Mouse (Mus musculus) midbrain, embryonic 13.5 days (tissue): ENCODE results near the gene Ensa. TPM values are rescaled to one million over a fixed set of nuclear protein-coding genes. Genes with fewer than 3 reads are reported as not detected.
A peak's percentile ranks its signal among the peaks of the same experiment; 100 is the strongest.

Experiments used
- ATAC-seq: fragments of 200-750 bp; cut with Nextera tagmentation; 2 replicates; pipeline ENCODE4 v1.8.0; 2017; ENCODE audit warnings: mild to moderate bottlenecking, moderate TSS enrichment, moderate library complexity
- H3K27ac ChIP-seq: fragments of 300-500 bp; sonication (generic); 2 replicates; pipeline ENCODE4 v1.5.1; 2015; ENCODE audit warnings: inconsistent platforms, mild to moderate bottlenecking, moderate library complexity
- H3K27me3 ChIP-seq: fragments of 300-500 bp; sonication (generic); 2 replicates; pipeline ENCODE4 v1.6.1; 2015; ENCODE audit warnings: mild to moderate bottlenecking, inconsistent platforms
- H3K36me3 ChIP-seq: fragments of 300-500 bp; sonication (generic); 2 replicates; pipeline ENCODE4 v1.6.1; 2015; ENCODE audit warnings: mild to moderate bottlenecking, inconsistent platforms
- H3K4me1 ChIP-seq: fragments of 300-500 bp; sonication (generic); replicated peaks from 2 replicates; pipeline ENCODE4 v1.6.1; 2015; ENCODE audit warnings: inconsistent platforms
- H3K4me2 ChIP-seq: fragments of 300-500 bp; sonication (generic); replicated peaks from 2 replicates; pipeline ENCODE4 v1.6.1; 2015; ENCODE audit warnings: moderate library complexity, mild to moderate bottlenecking, inconsistent platforms
- H3K4me3 ChIP-seq: fragments of 300-500 bp; sonication (generic); replicated peaks from 2 replicates; pipeline ENCODE4 v1.5.1; 2015; ENCODE audit warnings: mild to moderate bottlenecking, inconsistent platforms
- H3K9ac ChIP-seq: fragments of 300-500 bp; sonication (generic); replicated peaks from 2 replicates; pipeline ENCODE4 v1.6.1; 2015; ENCODE audit warnings: mild to moderate bottlenecking, inconsistent platforms
- H3K9me3 ChIP-seq: fragments of 300-500 bp; sonication (generic); 2 replicates; pipeline ENCODE4 v1.6.1; 2016; ENCODE audit warnings: mild to moderate bottlenecking, inconsistent platforms
- WGBS: fragments of 180-500 bp; shearing (Covaris S2); methylation state at CpG from one replicate; pipeline ENCODE4 v1.1.7; 2015; 5-methylcytosine and 5-hydroxymethylcytosine counted together
- polyA plus RNA-seq: library from polyadenylated mRNA; unstranded; fragments of >200 nt; fragmentation: Nextera tagmentation; extraction: Ambion mirVana; gene quantifications from 2 replicates; pipeline ENCODE4 v1.2.1, GENCODE M21; 2015

Ensa gene
- polyA plus RNA-seq, 1 experiment from 2014 or later = 116 TPM

DNA sequence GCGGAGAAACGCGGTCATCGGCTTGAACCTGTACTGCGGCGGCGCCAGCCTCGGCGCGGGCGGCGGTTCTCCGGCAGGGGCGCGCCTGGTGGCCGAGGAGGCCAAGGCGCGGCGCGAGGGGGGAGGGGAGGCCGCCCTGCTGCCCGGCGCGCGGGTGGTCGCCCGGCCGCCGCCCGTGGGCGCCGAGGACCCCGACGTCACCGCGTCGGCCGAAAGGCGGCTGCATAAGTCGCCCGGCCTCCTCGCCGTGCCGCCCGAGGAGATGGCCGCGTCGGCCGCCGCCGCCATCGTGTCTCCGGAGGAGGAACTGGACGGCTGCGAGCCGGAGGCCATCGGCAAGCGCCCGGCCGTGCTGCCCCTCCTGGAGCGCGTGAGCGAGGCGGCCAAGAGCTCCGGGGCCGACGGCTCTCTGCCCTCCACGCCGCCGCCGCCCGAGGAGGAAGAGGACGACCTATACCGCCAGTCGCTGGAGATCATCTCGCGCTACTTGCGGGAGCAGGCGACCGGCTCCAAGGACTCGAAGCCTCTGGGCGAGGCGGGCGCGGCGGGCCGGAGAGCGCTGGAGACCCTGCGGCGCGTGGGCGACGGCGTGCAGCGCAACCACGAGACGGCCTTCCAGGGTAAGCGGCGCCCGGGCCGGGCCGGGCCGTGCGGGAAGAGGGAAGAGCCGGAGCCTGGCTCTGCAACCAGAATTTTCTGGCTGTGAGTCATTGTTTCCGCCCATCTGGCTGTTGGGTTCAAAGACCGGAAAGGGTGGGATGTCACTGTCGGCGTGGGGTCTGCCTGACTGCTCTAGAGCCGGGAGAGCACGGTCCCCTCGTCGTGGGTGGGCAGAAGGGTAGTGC, 34.3 kb downstream of the Ensa start:
- Histone ChIP-seq H3K9ac (peak overlapping the region; percentile 100), H3K9me3 (no peaks in the 10 kb centered on the region), H3K27ac (peak overlapping the region; percentile 99), H3K4me3 (peak overlapping the region; percentile 98), H3K4me1 (peaks cover 45% of the 10 kb centered on the region), H3K4me2 (peak overlapping the region; percentile 96), H3K36me3 (peaks cover 20% of the 10 kb centered on the region), H3K27me3 (no peaks in the 10 kb centered on the region)
- peak; percentile 76 for ATAC-seq
- under 1% methylated on average over 89 of the region's 113 CpGs for WGBS

DNA sequence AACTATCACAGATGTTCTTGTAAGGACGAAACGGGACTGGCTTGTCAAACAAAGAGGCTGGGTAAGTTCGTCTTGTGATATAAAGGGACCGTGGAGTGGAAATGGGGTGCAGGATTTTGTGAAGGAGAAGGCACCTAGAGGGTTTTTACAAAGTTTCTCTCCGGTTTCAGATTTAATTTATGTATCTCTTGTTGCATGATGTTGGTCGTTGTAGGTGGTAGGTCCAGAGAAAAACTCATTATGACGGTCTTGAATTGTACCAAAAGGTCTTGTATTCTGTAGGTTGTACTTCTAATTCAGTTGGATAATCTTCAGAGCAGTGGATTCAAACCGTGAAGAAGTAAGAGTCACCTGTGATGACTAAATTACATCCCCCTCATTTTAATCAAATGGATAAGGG, 35.2 kb downstream of the Ensa start:
- Histone ChIP-seq H3K4me2 (peak overlapping the region; percentile 96), H3K9ac (peak overlapping the region; percentile 100), H3K4me3 (peak overlapping the region; percentile 98), H3K27me3 (no peaks in the 10 kb centered on the region), H3K27ac (peak overlapping the region; percentile 99), H3K4me1 (peaks cover 49% of the 10 kb centered on the region), H3K9me3 (no peaks in the 10 kb centered on the region), H3K36me3 (peaks cover 29% of the 10 kb centered on the region)
- 3% methylated on average over 8 of the region's 8 CpGs for WGBS
- no peak for ATAC-seq

DNA sequence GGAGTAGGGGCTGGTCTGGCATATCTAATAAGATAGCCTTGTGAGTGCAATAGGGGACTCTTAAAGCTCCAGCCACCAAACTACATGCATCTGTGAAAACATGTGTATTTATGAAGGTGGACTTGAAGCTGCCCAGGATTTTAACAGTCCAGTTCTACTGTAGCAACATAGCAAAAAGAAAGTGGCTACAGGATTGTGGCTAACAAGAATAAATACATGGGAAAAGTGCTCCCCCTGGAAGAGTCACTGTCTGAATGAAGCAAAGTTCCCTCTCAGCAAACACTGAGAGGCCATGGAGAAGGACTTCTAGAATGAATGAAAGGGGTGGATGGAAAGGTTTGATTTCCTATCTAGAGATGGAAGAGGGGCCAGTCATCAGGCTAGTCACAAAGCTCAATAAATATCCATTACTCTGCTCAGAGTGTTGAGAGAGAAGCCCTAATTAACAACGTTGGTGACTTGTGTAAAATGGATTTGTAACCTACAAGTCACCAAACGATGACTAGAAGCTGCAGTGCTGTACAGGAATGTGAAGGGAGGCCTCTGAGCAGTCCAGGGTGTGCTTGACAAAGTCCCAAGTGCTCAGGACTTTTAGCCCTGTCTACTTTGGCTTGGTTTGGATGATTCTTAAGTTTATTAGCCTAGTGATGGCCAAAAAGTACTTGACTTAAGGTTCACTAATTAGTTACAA, 36.1 kb downstream of the Ensa start:
- Histone ChIP-seq H3K4me3 (peak overlapping the region; percentile 98), H3K9ac (peak overlapping the region; percentile 100), H3K4me1 (peaks cover 49% of the 10 kb centered on the region), H3K4me2 (peak overlapping the region; percentile 96), H3K9me3 (no peaks in the 10 kb centered on the region), H3K27me3 (no peaks in the 10 kb centered on the region), H3K36me3 (peaks cover 34% of the 10 kb centered on the region), H3K27ac (no peak overlapping the region)
- WGBS = 61% methylated on average over 2 of the region's 2 CpGs
- ATAC-seq = no peak

DNA sequence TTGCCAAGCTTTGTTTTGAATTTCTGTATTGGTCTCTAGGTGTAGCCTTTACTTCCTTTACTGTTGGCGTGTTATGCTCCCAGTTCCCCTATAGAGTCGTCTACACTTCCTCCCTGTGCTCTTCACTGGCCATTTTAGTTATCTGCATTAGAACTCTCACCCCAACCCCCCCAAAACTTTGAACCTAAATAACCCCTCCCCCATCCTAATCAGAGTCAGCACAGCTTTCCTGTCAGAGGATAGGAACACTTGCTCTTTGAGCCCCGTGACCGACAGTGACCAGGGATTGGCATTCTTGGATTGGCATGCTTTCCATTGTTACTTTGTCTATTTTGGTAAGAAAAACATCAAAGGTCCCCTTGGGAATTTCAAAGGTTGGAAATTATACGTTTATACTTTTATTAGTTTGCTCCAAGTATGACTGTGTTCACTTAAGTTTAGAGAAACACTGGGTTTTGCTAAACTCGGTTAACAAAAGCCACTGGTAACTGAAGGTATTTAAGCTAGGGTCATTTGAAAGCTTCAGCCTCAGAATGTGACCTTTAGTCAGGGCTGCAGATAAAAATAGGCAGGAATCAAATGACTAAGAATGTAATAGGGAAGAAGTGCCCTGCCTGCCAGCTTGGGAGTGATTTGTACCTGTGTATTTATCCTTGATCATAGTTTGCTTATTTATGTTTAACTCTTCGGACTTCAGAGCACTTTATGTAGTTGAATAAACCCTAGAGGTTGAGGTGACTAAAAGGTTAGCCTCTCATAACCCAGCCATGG, 37.3 kb downstream of the Ensa start:
- Histone ChIP-seq H3K4me1 (peaks cover 49% of the 10 kb centered on the region), H3K27me3 (no peaks in the 10 kb centered on the region), H3K4me2 (peak overlapping the region; percentile 33), H3K9ac (no peak overlapping the region), H3K27ac (no peak overlapping the region), H3K36me3 (peaks cover 34% of the 10 kb centered on the region), H3K9me3 (no peaks in the 10 kb centered on the region), H3K4me3 (peak overlapping the region; percentile 19)
- WGBS = 67% methylated on average over 7 of the region's 7 CpGs
- no peak for ATAC-seq

DNA sequence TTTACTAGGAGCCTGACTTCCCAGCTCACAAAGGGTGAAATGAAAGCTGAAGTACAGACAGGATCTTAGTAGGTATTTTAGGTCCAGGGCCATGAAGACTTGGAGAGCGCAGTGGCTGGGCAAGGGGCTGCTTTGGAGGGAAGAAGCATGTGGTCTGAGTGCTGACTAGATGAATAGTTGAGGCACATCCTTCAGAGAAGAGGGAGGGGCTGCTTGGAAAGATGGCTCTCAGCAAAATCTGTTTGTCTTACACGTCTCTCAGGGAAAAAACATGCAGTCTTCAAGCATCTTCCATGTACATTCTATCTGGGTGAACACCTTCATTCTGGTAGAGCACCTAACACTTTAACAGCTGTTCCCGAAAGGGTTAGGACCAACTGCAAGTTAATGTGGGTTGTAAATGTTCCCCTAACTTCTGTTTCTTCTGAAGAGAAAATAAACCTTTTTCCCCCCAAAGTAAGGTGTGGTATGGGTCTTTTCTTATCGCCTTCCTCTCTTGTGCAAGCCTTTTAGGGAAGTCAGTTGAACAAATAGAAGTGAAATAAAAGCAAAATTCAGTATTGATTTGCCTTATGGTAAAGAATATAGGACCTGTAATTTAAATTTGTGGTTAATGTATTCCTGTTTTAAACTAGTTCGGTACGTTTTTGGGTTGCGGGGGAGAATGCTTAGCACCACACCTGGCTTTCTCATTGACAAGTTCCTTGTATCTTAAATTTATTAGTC, 38.1 kb downstream of the Ensa start:
- Histone ChIP-seq H3K4me1 (peaks cover 51% of the 10 kb centered on the region), H3K4me2 (peak overlapping the region; percentile 33; the same call in 1 of the 2 replicates), H3K36me3 (peaks cover 34% of the 10 kb centered on the region)

DNA sequence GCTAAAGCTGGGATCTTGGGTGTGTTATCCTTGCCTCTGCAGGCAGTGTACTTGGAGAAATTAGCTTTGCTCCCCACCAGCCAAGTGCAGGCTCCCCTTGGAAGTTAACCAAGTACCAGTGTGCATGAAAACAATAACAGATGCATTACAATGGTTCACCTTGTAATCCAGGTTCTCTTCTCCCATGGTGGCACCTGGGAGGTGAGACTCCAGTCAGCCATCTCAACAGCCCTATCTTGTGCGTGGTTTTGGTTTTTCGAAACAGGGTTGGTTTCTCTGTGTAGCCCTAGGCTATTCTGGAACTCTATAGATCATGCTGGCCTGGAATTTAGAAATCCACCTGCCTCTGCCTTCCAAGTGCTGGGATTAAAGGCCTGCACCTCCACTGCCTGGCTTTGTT, 38.7 kb downstream of the Ensa start:
- ATAC-seq = no peak
- Histone ChIP-seq H3K27me3 (no peaks in the 10 kb centered on the region), H3K4me1 (peaks cover 52% of the 10 kb centered on the region), H3K9ac (no peak overlapping the region), H3K4me3 (no peak overlapping the region), H3K9me3 (no peaks in the 10 kb centered on the region), H3K36me3 (peaks cover 34% of the 10 kb centered on the region), H3K4me2 (no peak overlapping the region; the same call in 1 of the 2 replicates), H3K27ac (no peak overlapping the region)
- 97% methylated on average over 2 of the region's 2 CpGs for WGBS

More for the DNA sequence above, 38.1 kb downstream of the Ensa start:
- Histone ChIP-seq H3K27me3 (no peaks in the 10 kb centered on the region), H3K4me3 (no peak overlapping the region), H3K9ac (no peak overlapping the region), H3K27ac (no peak overlapping the region), H3K9me3 (no peaks in the 10 kb centered on the region)
- WGBS = 81% methylated on average over 7 of the region's 7 CpGs
- ATAC-seq = no peak

DNA sequence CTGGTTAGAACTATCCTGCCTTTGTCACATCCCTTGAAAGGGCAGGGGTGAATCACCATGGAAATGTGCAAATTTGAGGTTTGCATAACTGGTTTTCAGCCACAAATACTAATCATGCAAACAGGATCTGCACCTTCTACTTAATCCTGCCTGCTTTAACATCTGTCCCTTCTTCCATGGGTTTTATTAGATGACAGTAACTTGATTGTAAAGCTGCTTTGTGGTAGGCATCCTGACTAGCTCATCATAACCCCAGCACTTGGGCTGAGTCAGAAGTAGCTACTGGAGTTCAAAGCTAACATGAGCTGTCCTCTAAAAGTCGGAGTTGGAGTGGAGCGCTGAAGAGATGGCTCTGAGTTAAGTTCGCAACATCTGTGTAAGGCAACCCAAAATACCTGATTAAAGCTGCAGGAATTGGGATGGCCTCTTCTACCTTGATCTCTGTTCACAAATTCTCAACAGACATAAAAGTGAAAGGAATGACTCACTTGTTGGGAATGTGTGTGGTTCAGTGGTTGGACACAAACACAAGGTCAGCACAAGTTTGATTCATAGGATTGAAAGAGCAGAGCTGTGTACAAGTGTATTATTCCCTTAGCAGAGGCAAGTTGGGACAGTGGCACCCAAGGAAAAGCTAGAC, 39.3 kb downstream of the Ensa start:
- Histone ChIP-seq H3K4me1 (peaks cover 52% of the 10 kb centered on the region), H3K4me2 (no peak overlapping the region), H3K9ac (no peak overlapping the region), H3K36me3 (peaks cover 40% of the 10 kb centered on the region), H3K4me3 (no peak overlapping the region), H3K9me3 (no peaks in the 10 kb centered on the region), H3K27me3 (no peaks in the 10 kb centered on the region), H3K27ac (no peak overlapping the region)
- ATAC-seq = no peak
- 96% methylated on average over 3 of the region's 3 CpGs for WGBS

DNA sequence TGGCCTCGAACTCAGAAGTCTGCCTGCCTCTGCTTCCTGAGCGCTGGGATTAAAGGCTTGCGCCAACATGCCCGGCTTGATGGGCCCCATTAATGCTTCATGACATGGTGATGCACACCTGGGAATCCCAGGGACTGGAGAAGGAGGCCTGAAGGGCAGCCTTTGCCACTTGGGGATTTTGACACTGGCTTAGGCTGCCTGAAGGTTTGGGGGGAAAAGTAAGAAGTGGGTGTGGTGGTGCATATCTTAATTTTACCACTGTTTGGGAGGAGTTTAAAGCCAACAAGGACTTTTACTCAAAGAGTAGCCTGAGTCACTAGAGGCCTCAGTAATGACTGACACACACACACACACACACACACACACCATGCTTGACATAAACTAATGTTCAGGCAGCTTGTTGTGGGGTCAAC, 40.2 kb downstream of the Ensa start:
- 90% methylated on average over 4 of the region's 4 CpGs for WGBS
- H3K4me2 ChIP-seq = no peak overlapping the region
- H3K27ac ChIP-seq = no peak overlapping the region
- no peak overlapping the region for H3K4me3 ChIP-seq
- peaks cover 52% of the 10 kb centered on the region for H3K4me1 ChIP-seq
- H3K27me3 ChIP-seq = no peaks in the 10 kb centered on the region
- no peak for ATAC-seq
- H3K9ac ChIP-seq = no peak overlapping the region
- peaks cover 48% of the 10 kb centered on the region for H3K36me3 ChIP-seq
- no peaks in the 10 kb centered on the region for H3K9me3 ChIP-seq

DNA sequence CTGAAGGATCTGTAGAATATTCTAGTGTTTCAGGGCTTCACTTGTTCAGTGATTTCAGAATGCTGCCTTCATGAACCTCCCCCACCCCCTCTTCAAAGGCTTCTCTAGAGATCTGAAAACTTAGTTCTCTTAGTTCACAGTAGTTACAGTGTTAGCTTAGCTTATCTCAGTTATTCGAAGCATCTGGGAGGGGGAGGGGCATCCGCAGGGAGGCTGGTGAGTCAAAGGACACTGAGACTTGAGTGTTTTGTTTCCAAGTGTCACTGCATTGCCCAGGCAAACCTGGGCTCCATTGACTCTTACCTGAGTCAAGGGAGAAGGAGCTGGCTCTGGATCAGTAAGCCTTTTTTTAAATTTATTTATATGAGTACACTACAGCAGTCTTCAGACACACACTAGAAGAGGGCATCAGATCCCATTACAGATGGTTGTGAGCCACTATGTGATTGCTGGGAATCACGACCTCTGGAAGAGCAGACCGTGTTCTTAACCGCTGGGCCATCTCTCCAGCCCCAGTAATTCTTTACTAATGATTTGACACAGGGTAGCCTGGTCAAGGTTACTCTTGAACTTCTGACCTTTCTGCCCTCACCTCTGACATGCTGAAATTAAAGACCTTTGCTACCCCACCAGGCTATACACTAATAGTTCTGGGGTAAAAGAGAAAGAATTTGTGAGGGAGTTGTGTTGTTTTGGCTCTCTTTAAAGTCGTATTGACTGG, 41.5 kb downstream of the Ensa start:
- no peak for ATAC-seq
- H3K4me2 ChIP-seq = no peak overlapping the region
- H3K36me3 ChIP-seq = peaks cover 48% of the 10 kb centered on the region
- WGBS = 75% methylated on average over 6 of the region's 6 CpGs
- H3K9me3 ChIP-seq = no peaks in the 10 kb centered on the region
- no peaks in the 10 kb centered on the region for H3K27me3 ChIP-seq
- no peak overlapping the region for H3K27ac ChIP-seq
- no peak overlapping the region for H3K9ac ChIP-seq
- H3K4me1 ChIP-seq = peaks cover 40% of the 10 kb centered on the region
- no peak overlapping the region for H3K4me3 ChIP-seq

DNA sequence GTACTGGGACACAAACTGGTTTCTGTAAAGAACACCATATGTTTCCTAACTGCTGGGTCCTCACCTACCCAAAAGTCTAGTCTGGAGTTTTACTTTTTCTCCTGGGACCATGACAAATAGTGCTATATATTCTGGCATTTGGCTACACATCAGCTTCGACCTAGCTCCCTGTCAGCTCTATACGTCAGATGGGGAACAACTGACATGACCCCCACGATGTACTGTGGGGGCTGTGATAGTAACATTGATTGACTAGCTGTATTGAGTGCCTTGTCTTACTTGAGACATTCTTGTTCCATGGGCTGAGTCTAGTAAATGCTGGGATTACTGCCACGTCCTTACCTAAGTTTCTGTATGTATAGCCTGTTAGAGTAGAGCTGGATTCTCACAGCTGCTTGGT, 42.7 kb downstream of the Ensa start:
- 76% methylated on average over 4 of the region's 4 CpGs for WGBS
- no peak overlapping the region for H3K9ac ChIP-seq

More for the DNA sequence above, 42.7 kb downstream of the Ensa start:
- Histone ChIP-seq H3K4me3 (no peak overlapping the region), H3K27me3 (no peaks in the 10 kb centered on the region), H3K4me2 (no peak overlapping the region), H3K36me3 (peaks cover 54% of the 10 kb centered on the region), H3K9me3 (no peaks in the 10 kb centered on the region), H3K27ac (peak overlapping the region; percentile 56), H3K4me1 (peaks cover 28% of the 10 kb centered on the region)
- ATAC-seq = no peak
